Comparison of ENCODE assay signal across 8 mouse cellular contexts in genomic region chr5:21054472-21055070, GRCm38 (mm10). TPM values are rescaled to one million over a fixed set of nuclear protein-coding genes. Genes with fewer than 3 reads are reported as not detected.
A peak's percentile ranks its signal among the peaks of the same experiment; 100 is the strongest.
DNase-seq lines count a peak whose midpoint lies in the region; ATAC-seq and TF ChIP-seq lines count a peak whose summit lies in the region.

No protein-coding gene starts in this region.

- no peak for TF ChIP-seq EP300 in CH12.LX (IDR thresholded peaks at IDR 0.05; ENCODE audit: low read length)
- no peak for TF ChIP-seq EP300 in stomach, postnatal 0 days (optimal IDR thresholded peaks at IDR 0.05)

- H3K4me2 ChIP-seq in CH12.LX (ENCODE audit: insufficient read depth, low read depth, poor library complexity, severe bottlenecking), result peak overlapping the region; percentile 87
- peak overlapping the region; percentile 75 for H3K4me2 ChIP-seq in heart, embryonic 13.5 days
- peak overlapping the region; percentile 65 for H3K4me2 ChIP-seq in kidney, embryonic 16.5 days (replicated peaks; ENCODE audit: low read depth, low read length)
- H3K4me2 ChIP-seq in liver, embryonic 13.5 days, result peak overlapping the region; percentile 87
- H3K4me2 ChIP-seq in stomach, postnatal 0 days (replicated peaks; ENCODE audit: low read depth), result peak overlapping the region; percentile 72

- no peaks in the 10 kb centered on the region for H3K9me3 ChIP-seq in CH12.LX (replicated peaks; ENCODE audit: low read length)
- H3K9me3 ChIP-seq in heart, embryonic 13.5 days, result no peaks in the 10 kb centered on the region
- no peaks in the 10 kb centered on the region for H3K9me3 ChIP-seq in kidney, embryonic 16.5 days (ENCODE audit: low read length)
- H3K9me3 ChIP-seq in liver, embryonic 13.5 days (replicated peaks), result no peaks in the 10 kb centered on the region
- H3K9me3 ChIP-seq in stomach, postnatal 0 days (ENCODE audit: control insufficient read depth, low read length), result no peaks in the 10 kb centered on the region

- ATAC-seq in erythroid progenitor cell, adult 5-6 weeks (replicated peaks; ENCODE audit: low FRiP score, poor library complexity, severe bottlenecking), result 0 out of 2 replicates have a peak, but pooled peaks have one; percentile 15
- ATAC-seq in heart, embryonic 13.5 days (ENCODE audit: extremely low read depth, insufficient number of reproducible peaks, low FRiP score, low TSS enrichment), result no peak
- ATAC-seq in kidney, embryonic 16.5 days (ENCODE audit: low FRiP score, low TSS enrichment), result peak; percentile 13
- peak; percentile 19 for ATAC-seq in liver, embryonic 13.5 days (ENCODE audit: low read depth)
- ATAC-seq in stomach, postnatal 0 days (ENCODE audit: low FRiP score, low TSS enrichment), result peak; percentile 48

- in situ Hi-C loops in CH12.LX (cut with MboI; ENCODE audit: low pct_ligation_motif_present, low pct_unique_long_range_greater_than_20kb, low sequenced_read_pairs), result no loop called here

- H3K36me3 ChIP-seq in CH12.LX (replicated peaks in 1 of 2; ENCODE audit: control insufficient read depth in 1 of 2, insufficient read depth in 1 of 2, low read length in 1 of 2), result no peaks in the 10 kb centered on the region
- no peaks in the 10 kb centered on the region for H3K36me3 ChIP-seq in heart, embryonic 13.5 days
- no peaks in the 10 kb centered on the region for H3K36me3 ChIP-seq in kidney, embryonic 16.5 days (ENCODE audit: insufficient read depth, low read length)
- no peaks in the 10 kb centered on the region for H3K36me3 ChIP-seq in liver, embryonic 13.5 days
- no peaks in the 10 kb centered on the region for H3K36me3 ChIP-seq in stomach, postnatal 0 days (ENCODE audit: control insufficient read depth, insufficient read depth, low read length)

- no peak for TF ChIP-seq CTCF in CH12.LX (conservative IDR thresholded peaks at IDR 0.05 in 1 of 2, IDR thresholded peaks at IDR 0.05 in 1 of 2; ENCODE audit: low read depth in 2 of 2, low read length in 2 of 2)
- TF ChIP-seq CTCF in stomach, postnatal 0 days (IDR thresholded peaks at IDR 0.05; ENCODE audit: low read depth), result 0 out of 2 replicates have a peak, but pooled peaks have one; percentile 8

- H3K27me3 ChIP-seq in CH12.LX (replicated peaks), result no peaks in the 10 kb centered on the region
- no peaks in the 10 kb centered on the region for H3K27me3 ChIP-seq in heart, embryonic 13.5 days (replicated peaks)
- H3K27me3 ChIP-seq in kidney, embryonic 16.5 days (ENCODE audit: insufficient read depth, low read length), result no peaks in the 10 kb centered on the region
- no peaks in the 10 kb centered on the region for H3K27me3 ChIP-seq in liver, embryonic 13.5 days
- H3K27me3 ChIP-seq in stomach, postnatal 0 days (ENCODE audit: control insufficient read depth, insufficient read depth, low read length), result no peaks in the 10 kb centered on the region

- peak overlapping the region; percentile 71; the same call in 1 of the 2 replicates for H3K27ac ChIP-seq in CH12.LX (ENCODE audit: insufficient read depth, low read depth)
- H3K27ac ChIP-seq in brown adipose tissue, adult 24 weeks (replicated peaks; ENCODE audit: low read depth, low read length), result peak overlapping the region; percentile 100
- peak overlapping the region; percentile 99 for H3K27ac ChIP-seq in heart, embryonic 13.5 days (replicated peaks)
- H3K27ac ChIP-seq in kidney, embryonic 16.5 days (ENCODE audit: low read length), result peak overlapping the region; percentile 99
- H3K27ac ChIP-seq in liver, embryonic 13.5 days, result peak overlapping the region; percentile 95
- peak overlapping the region; percentile 98 for H3K27ac ChIP-seq in stomach, postnatal 0 days (replicated peaks)

- under 1% methylated on average over 20 of the region's 20 CpGs for WGBS in heart, embryonic 13.5 days
- 1% methylated on average over 20 of the region's 20 CpGs for WGBS in kidney, embryonic 16.5 days
- WGBS in liver, embryonic 13.5 days (ENCODE audit: insufficient replicate concordance), result 1% methylated on average over 20 of the region's 20 CpGs
- WGBS in stomach, postnatal 0 days, result under 1% methylated on average over 20 of the region's 20 CpGs

- peaks cover 15% of the 10 kb centered on the region for H3K79me2 ChIP-seq in CH12.LX (replicated peaks; ENCODE audit: control insufficient read depth, extremely low read depth, insufficient read depth, poor library complexity, severe bottlenecking)

- H3K4me1 ChIP-seq in CH12.LX (ENCODE audit: control insufficient read depth in 1 of 2, insufficient read depth in 2 of 2), result peaks cover 2 to 13% of the 10 kb centered on the region in 2 experiments; a peak in 2 of 4 replicates
- peaks cover 8% of the 10 kb centered on the region for H3K4me1 ChIP-seq in brown adipose tissue, adult 24 weeks (ENCODE audit: control insufficient read depth, insufficient read depth, insufficient read length, low read length)
- peaks cover 40% of the 10 kb centered on the region for H3K4me1 ChIP-seq in heart, embryonic 13.5 days
- peaks cover 11% of the 10 kb centered on the region for H3K4me1 ChIP-seq in kidney, embryonic 16.5 days (ENCODE audit: insufficient read depth, low read length)
- H3K4me1 ChIP-seq in liver, embryonic 13.5 days (replicated peaks), result peaks cover 41% of the 10 kb centered on the region
- H3K4me1 ChIP-seq in stomach, postnatal 0 days (replicated peaks; ENCODE audit: control insufficient read depth, insufficient read depth), result no peaks in the 10 kb centered on the region

- H3K9ac ChIP-seq in CH12.LX (ENCODE audit: insufficient read depth, low read depth), result peak overlapping the region; percentile 68
- H3K9ac ChIP-seq in heart, embryonic 13.5 days, result peak overlapping the region; percentile 99
- peak overlapping the region; percentile 98 for H3K9ac ChIP-seq in kidney, embryonic 16.5 days (replicated peaks; ENCODE audit: low read length)
- peak overlapping the region; percentile 99 for H3K9ac ChIP-seq in liver, embryonic 13.5 days
- peak overlapping the region; percentile 93 for H3K9ac ChIP-seq in stomach, postnatal 0 days (ENCODE audit: low read length)

- dilution Hi-C loops in CH12.LX (cut with MboI; ENCODE audit: extremely low pct_ligation_motif_present, extremely low pct_unique_long_range_greater_than_20kb, low sequenced_read_pairs), result no loop called here

- no peak for TF ChIP-seq POLR2A in CH12.LX (IDR thresholded peaks at IDR 0.05; ENCODE audit: low read depth, low read length)

- no peak for DNase-seq in CH12.LX (ENCODE audit: extremely low read depth)
- DNase-seq in liver, embryonic 13.5 days, result peak; percentile 44
- DNase-seq in neural tube, embryonic 10.5 days (ENCODE audit: extremely low spot score, low spot score), result peak; percentile 62
- DNase-seq in stomach, postnatal 0 days (ENCODE audit: low spot score), result peak; percentile 85

- no peak for TF ChIP-seq RAD21 in CH12.LX (IDR thresholded peaks at IDR 0.05; ENCODE audit: low read depth, low read length)

- peak overlapping the region; percentile 79 to 92 (median 85) for H3K4me3 ChIP-seq in CH12.LX (replicated peaks in 1 of 3; ENCODE audit: low read depth in 2 of 3, low read length in 2 of 3, poor library complexity in 1 of 3)
- H3K4me3 ChIP-seq in brown adipose tissue, adult 24 weeks (ENCODE audit: insufficient read depth, low read depth, low read length), result peak overlapping the region; percentile 96
- H3K4me3 ChIP-seq in heart, embryonic 13.5 days, result peak overlapping the region; percentile 99
- H3K4me3 ChIP-seq in kidney, embryonic 16.5 days (ENCODE audit: low read length), result peak overlapping the region; percentile 98
- peak overlapping the region; percentile 97 for H3K4me3 ChIP-seq in liver, embryonic 13.5 days (replicated peaks)
- peak overlapping the region; percentile 95 for H3K4me3 ChIP-seq in stomach, postnatal 0 days (ENCODE audit: low read depth, low read length)

TF ChIP-seq in CH12.LX, 34 proteins besides CTCF, POLR2A, EP300 and RAD21:
- TF ChIP-seq BHLHE40 (IDR thresholded peaks at IDR 0.05; ENCODE audit: low read depth, low read length) (no peak), NRF1 (IDR thresholded peaks at IDR 0.05; ENCODE audit: low read depth, low read length) (no peak), JUN (IDR thresholded peaks at IDR 0.05; ENCODE audit: insufficient read depth, low read depth, low read length) (no peak)

RNA-seq across cellular contexts. Expression of gene Ptpn12, which starts 1.1 kb away (rescaled TPM):
- total RNA-seq in CH12.LX (2012; rRNA removed) (3.2 and 4.1 TPM in 2 replicates), CH12.LX (2014; rRNA removed) (15.9 and 16.5 TPM in 2 replicates)
- polyA plus RNA-seq in CH12.LX (2012; ENCODE audit: insufficient read length, low read depth), result 12.7 and 14.4 TPM in 2 replicates
- polyA plus RNA-seq in brown adipose tissue, adult 24 weeks (2012; ENCODE audit: insufficient read depth, insufficient read length, missing spikeins), result 17.4 and 29.5 TPM in 2 replicates
- total RNA-seq in erythroid progenitor cell, adult 5-6 weeks (2015; ENCODE audit: low replicate concordance), result 50.5 and 104 TPM in 2 replicates
- total RNA-seq in erythroid progenitor cell, adult 5-6 weeks (2017; ENCODE audit: low replicate concordance), result 18.5 and 44.3 TPM in 2 replicates
- 16.8 and 17.2 TPM in 2 replicates for polyA plus RNA-seq in heart, embryonic 13.5 days (2015; fragmentation: Nextera tagmentation; extraction: Ambion mirVana)
- polyA plus RNA-seq in kidney, embryonic 16.5 days (2015; fragmentation: Nextera tagmentation; extraction: Ambion mirVana), result 23.0 and 25.1 TPM in 2 replicates
- polyA plus RNA-seq in liver, embryonic 13.5 days (2015; fragmentation: Nextera tagmentation; extraction: Ambion mirVana), result 11.5 and 11.9 TPM in 2 replicates
- polyA plus RNA-seq in stomach, postnatal 0 days (2015; fragmentation: Nextera tagmentation; extraction: Ambion mirVana), result 8.7 and 8.8 TPM in 2 replicates
